Mouse (Mus musculus) hindbrain, embryonic 16.5 days (tissue): ENCODE measurements around the gene Ehbp1. TPM values are rescaled to one million over a fixed set of nuclear protein-coding genes. Genes with fewer than 3 reads are reported as not detected.
A peak's percentile ranks its signal among the peaks of the same experiment; 100 is the strongest.

Source experiments
- ATAC-seq: fragments of 200-750 bp; cut with Nextera tagmentation; 2 replicates; pipeline ENCODE4 v1.8.0; 2017; ENCODE audit warnings: moderate TSS enrichment, moderate library complexity
- H3K27ac ChIP-seq: fragments of 300-500 bp; sonication (generic); 2 replicates; pipeline ENCODE4 v1.5.1; 2014; ENCODE audit warnings: low read depth, mild to moderate bottlenecking, control low read depth, low read length, moderate library complexity
- H3K27me3 ChIP-seq: fragments of 300-500 bp; sonication (generic); replicated peaks from 2 replicates; pipeline ENCODE4 v1.6.1; 2014; ENCODE audit warnings: low read length; ENCODE audit not compliant: control insufficient read depth, insufficient read depth
- H3K36me3 ChIP-seq: fragments of 300-500 bp; sonication (generic); 2 replicates; pipeline ENCODE4 v1.6.1; 2014; ENCODE audit warnings: mild to moderate bottlenecking, low read length, moderate library complexity, mixed read lengths; ENCODE audit not compliant: control insufficient read depth, insufficient read depth
- H3K4me1 ChIP-seq: fragments of 300-500 bp; sonication (generic); 2 replicates; pipeline ENCODE4 v1.6.1; 2014; ENCODE audit warnings: low read depth, low read length; ENCODE audit not compliant: control insufficient read depth, insufficient read depth
- H3K4me2 ChIP-seq: fragments of 300-500 bp; sonication (generic); 2 replicates; pipeline ENCODE4 v1.6.1; 2014; ENCODE audit warnings: mild to moderate bottlenecking, low read length, control low read depth, moderate library complexity
- H3K4me3 ChIP-seq: fragments of 300-500 bp; sonication (generic); 2 replicates; pipeline ENCODE4 v1.5.1; 2014; ENCODE audit warnings: mild to moderate bottlenecking, low read length, control low read depth, moderate library complexity
- H3K9ac ChIP-seq: fragments of 300-500 bp; sonication (generic); 2 replicates; pipeline ENCODE4 v1.6.1; 2014; ENCODE audit warnings: low read depth, mild to moderate bottlenecking, control low read depth, low read length, moderate library complexity
- H3K9me3 ChIP-seq: fragments of 300-500 bp; sonication (generic); 2 replicates; pipeline ENCODE4 v1.6.1; 2014; ENCODE audit warnings: mild to moderate bottlenecking, low read length, moderate library complexity; ENCODE audit not compliant: control insufficient read depth
- WGBS: fragments of 180-500 bp; shearing (Covaris S2); extraction: QIAGEN DNeasy Blood & Tissue Kit; methylation state at CpG from one replicate; pipeline ENCODE4 v1.1.7; 2014; 5-methylcytosine and 5-hydroxymethylcytosine counted together
- polyA plus RNA-seq: library from polyadenylated mRNA; unstranded; fragments of >200 nt; fragmentation: Nextera tagmentation; extraction: Ambion mirVana; gene quantifications from 2 replicates; pipeline ENCODE4 v1.2.1, GENCODE M21; 2015

The Ehbp1 gene
- polyA plus RNA-seq, 1 experiment from 2014 or later, result 20.1 TPM

- 73% methylated on average over 3 of the region's 3 CpGs for WGBS
- H3K4me1 ChIP-seq, result no peaks in the 10 kb centered on the region
Observed at GRCm38 (mm10) chr11:22190576-22190975, 151.5 kb downstream of the Ehbp1 start.

GRCm38 (mm10) chr11:22189970-22190369 is 152.1 kb downstream of the Ehbp1 start:
- no peak overlapping the region for H3K27ac ChIP-seq
- H3K36me3 ChIP-seq, result no peaks in the 10 kb centered on the region
- no peaks in the 10 kb centered on the region for H3K4me1 ChIP-seq
- H3K9me3 ChIP-seq, result no peaks in the 10 kb centered on the region
- H3K9ac ChIP-seq, result no peak overlapping the region
- ATAC-seq, result no peak
- no peaks in the 10 kb centered on the region for H3K27me3 ChIP-seq
- WGBS, result 91% methylated on average over 3 of the region's 3 CpGs
- no peak overlapping the region for H3K4me2 ChIP-seq
- H3K4me3 ChIP-seq, result no peak overlapping the region

More at GRCm38 (mm10) chr11:22190576-22190975, 151.5 kb downstream of the Ehbp1 start:
- no peak overlapping the region for H3K9ac ChIP-seq
- no peaks in the 10 kb centered on the region for H3K9me3 ChIP-seq
- H3K36me3 ChIP-seq, result no peaks in the 10 kb centered on the region
- no peaks in the 10 kb centered on the region for H3K27me3 ChIP-seq
- no peak overlapping the region for H3K4me3 ChIP-seq
- H3K4me2 ChIP-seq, result no peak overlapping the region
- no peak overlapping the region for H3K27ac ChIP-seq
- no peak for ATAC-seq

- WGBS, result 93% methylated on average over 8 of the region's 8 CpGs
- Histone ChIP-seq H3K27ac (no peak overlapping the region), H3K9ac (no peak overlapping the region), H3K4me1 (no peaks in the 10 kb centered on the region), H3K4me2 (no peak overlapping the region), H3K27me3 (no peaks in the 10 kb centered on the region), H3K36me3 (no peaks in the 10 kb centered on the region), H3K9me3 (no peaks in the 10 kb centered on the region), H3K4me3 (no peak overlapping the region)
- no peak for ATAC-seq
Observed at GRCm38 (mm10) chr11:22181530-22182501, 160.3 kb downstream of the Ehbp1 start.

GRCm38 (mm10) chr11:22180146-22180545 is 161.9 kb downstream of the Ehbp1 start:
- no peaks in the 10 kb centered on the region for H3K9me3 ChIP-seq
- no peak overlapping the region for H3K27ac ChIP-seq
- no peak overlapping the region for H3K9ac ChIP-seq
- no peaks in the 10 kb centered on the region for H3K27me3 ChIP-seq
- H3K4me3 ChIP-seq, result no peak overlapping the region
- H3K4me2 ChIP-seq, result no peak overlapping the region
- no peaks in the 10 kb centered on the region for H3K36me3 ChIP-seq
- no peaks in the 10 kb centered on the region for H3K4me1 ChIP-seq
- ATAC-seq, result no peak

GRCm38 (mm10) chr11:22178569-22178968 is 163.5 kb downstream of the Ehbp1 start:
- Histone ChIP-seq H3K4me2 (no peak overlapping the region), H3K36me3 (no peaks in the 10 kb centered on the region), H3K9ac (no peak overlapping the region), H3K9me3 (no peaks in the 10 kb centered on the region), H3K27ac (no peak overlapping the region), H3K4me1 (no peaks in the 10 kb centered on the region), H3K4me3 (no peak overlapping the region), H3K27me3 (no peaks in the 10 kb centered on the region)
- WGBS, result 100% methylated on average over 1 of the region's 1 CpGs
- no peak for ATAC-seq

GRCm38 (mm10) chr11:22174311-22174710 is 167.8 kb downstream of the Ehbp1 start:
- no peak overlapping the region for H3K9ac ChIP-seq
- no peaks in the 10 kb centered on the region for H3K9me3 ChIP-seq
- no peak overlapping the region for H3K4me3 ChIP-seq
- H3K27ac ChIP-seq, result no peak overlapping the region
- ATAC-seq, result no peak
- WGBS, result 75% methylated on average over 3 of the region's 3 CpGs
- no peaks in the 10 kb centered on the region for H3K4me1 ChIP-seq
- H3K4me2 ChIP-seq, result no peak overlapping the region
- H3K27me3 ChIP-seq, result no peaks in the 10 kb centered on the region
- peaks cover 2% of the 10 kb centered on the region; the same call in 1 of the 2 replicates for H3K36me3 ChIP-seq

- H3K36me3 ChIP-seq, result peaks cover 5% of the 10 kb centered on the region; the same call in 1 of the 2 replicates
- no peak for ATAC-seq
- no peaks in the 10 kb centered on the region for H3K27me3 ChIP-seq
Observed at GRCm38 (mm10) chr11:22170962-22171638, 171.0 kb downstream of the Ehbp1 start.

GRCm38 (mm10) chr11:22157882-22158281 is 184.2 kb downstream of the Ehbp1 start:
- H3K36me3 ChIP-seq, result no peaks in the 10 kb centered on the region
- WGBS, result 92% methylated on average over 4 of the region's 4 CpGs
- H3K9ac ChIP-seq, result no peak overlapping the region
- H3K9me3 ChIP-seq, result no peaks in the 10 kb centered on the region
- no peak overlapping the region for H3K27ac ChIP-seq
- no peaks in the 10 kb centered on the region for H3K4me1 ChIP-seq
- H3K27me3 ChIP-seq, result no peaks in the 10 kb centered on the region
- ATAC-seq, result no peak
- H3K4me3 ChIP-seq, result no peak overlapping the region
- no peak overlapping the region for H3K4me2 ChIP-seq

More at GRCm38 (mm10) chr11:22170962-22171638, 171.0 kb downstream of the Ehbp1 start:
- Histone ChIP-seq H3K9me3 (no peaks in the 10 kb centered on the region), H3K9ac (no peak overlapping the region), H3K4me3 (no peak overlapping the region), H3K4me2 (no peak overlapping the region), H3K4me1 (no peaks in the 10 kb centered on the region), H3K27ac (no peak overlapping the region)
- WGBS, result 91% methylated on average over 6 of the region's 6 CpGs

- H3K27me3 ChIP-seq, result no peaks in the 10 kb centered on the region
- H3K9ac ChIP-seq, result no peak overlapping the region
- 0 out of 2 replicates have a peak, but pooled peaks have one; percentile 11 for ATAC-seq
- H3K4me1 ChIP-seq, result no peaks in the 10 kb centered on the region
- H3K36me3 ChIP-seq, result no peaks in the 10 kb centered on the region
- no peaks in the 10 kb centered on the region for H3K9me3 ChIP-seq
- no peak overlapping the region for H3K4me3 ChIP-seq
- H3K27ac ChIP-seq, result no peak overlapping the region
- no peak overlapping the region for H3K4me2 ChIP-seq
- WGBS, result 96% methylated on average over 2 of the region's 2 CpGs
Observed at GRCm38 (mm10) chr11:22156182-22156581, 185.9 kb downstream of the Ehbp1 start.
